Mouse (Mus musculus) kidney, embryonic 14.5 days (tissue): ENCODE results near the gene Srarp. TPM values are rescaled to one million over a fixed set of nuclear protein-coding genes. Genes with fewer than 3 reads are reported as not detected.

Source experiments
- ATAC-seq: fragments of 200-750 bp; cut with Nextera tagmentation; 2 replicates; pipeline ENCODE4 v1.8.0; 2017; ENCODE audit warnings: moderate number of reproducible peaks, mild to moderate bottlenecking, moderate TSS enrichment, moderate library complexity; ENCODE audit not compliant: low FRiP score, low TSS enrichment
- H3K27ac ChIP-seq: fragments of 300-500 bp; sonication (generic); 2 replicates; pipeline ENCODE4 v1.5.1; 2014; ENCODE audit warnings: low read depth, mild to moderate bottlenecking, low read length, moderate library complexity, mixed read lengths
- H3K27me3 ChIP-seq: fragments of 300-500 bp; sonication (generic); 2 replicates; pipeline ENCODE4 v1.6.1; 2014; ENCODE audit warnings: mild to moderate bottlenecking, low read length; ENCODE audit not compliant: control insufficient read depth, insufficient read depth
- H3K36me3 ChIP-seq: fragments of 300-500 bp; sonication (generic); 2 replicates; pipeline ENCODE4 v1.6.1; 2014; ENCODE audit warnings: low read length, mixed read lengths; ENCODE audit not compliant: control insufficient read depth, insufficient read depth
- H3K4me1 ChIP-seq: fragments of 300-500 bp; sonication (generic); 2 replicates; pipeline ENCODE4 v1.6.1; 2014; ENCODE audit warnings: low read length, mixed read lengths; ENCODE audit not compliant: control insufficient read depth, insufficient read depth
- H3K4me2 ChIP-seq: fragments of 300-500 bp; sonication (generic); replicated peaks from 2 replicates; pipeline ENCODE4 v1.6.1; 2014; ENCODE audit warnings: low read depth, mild to moderate bottlenecking, low read length
- H3K4me3 ChIP-seq: fragments of 300-500 bp; sonication (generic); 2 replicates; pipeline ENCODE4 v1.5.1; 2014; ENCODE audit warnings: mild to moderate bottlenecking, low read length
- H3K9ac ChIP-seq: fragments of 300-500 bp; sonication (generic); 2 replicates; pipeline ENCODE4 v1.6.1; 2014; ENCODE audit warnings: low read depth, mild to moderate bottlenecking, low read length, moderate library complexity
- H3K9me3 ChIP-seq: fragments of 300-500 bp; sonication (generic); 2 replicates; pipeline ENCODE4 v1.6.1; 2016; ENCODE audit warnings: low read length; ENCODE audit not compliant: control insufficient read depth
- WGBS: fragments of 180-500 bp; shearing (Covaris S2); extraction: QIAGEN DNeasy Blood & Tissue Kit; methylation state at CpG from one replicate; pipeline ENCODE4 v1.1.7; 2014; 5-methylcytosine and 5-hydroxymethylcytosine counted together
- polyA plus RNA-seq: library from polyadenylated mRNA; unstranded; fragments of >200 nt; fragmentation: Nextera tagmentation; extraction: Ambion mirVana; gene quantifications from 2 replicates; pipeline ENCODE4 v1.2.1, GENCODE M21; 2014

Srarp gene
- polyA plus RNA-seq, 1 experiment from 2014 or later, result not detected

DNA sequence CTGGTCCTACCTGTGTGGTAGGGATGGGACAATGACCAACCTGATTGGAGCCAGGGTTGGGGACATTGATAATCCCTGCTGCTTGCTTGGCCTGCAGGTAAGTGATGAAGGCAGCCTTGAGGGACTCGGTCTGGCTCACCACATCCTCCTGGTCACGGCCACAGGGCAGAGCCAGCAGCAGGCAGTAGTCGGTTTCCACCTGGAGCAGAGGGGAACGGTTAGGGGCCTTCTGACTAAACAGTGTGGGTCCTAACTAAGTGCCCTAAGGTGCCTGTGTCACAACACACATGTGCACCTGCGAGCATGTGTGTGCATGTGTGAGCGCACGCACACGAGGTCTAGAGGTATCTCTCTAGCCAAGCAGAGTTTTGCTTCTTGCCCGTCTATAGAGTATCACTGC lies 33.4 kb upstream of the Srarp start:
- Histone ChIP-seq H3K9me3 (no peaks in the 10 kb centered on the region), H3K4me1 (no peaks in the 10 kb centered on the region), H3K9ac (no peak overlapping the region), H3K4me3 (no peak overlapping the region), H3K36me3 (peaks cover 96% of the 10 kb centered on the region), H3K27ac (no peak overlapping the region), H3K27me3 (no peaks in the 10 kb centered on the region), H3K4me2 (no peak overlapping the region)
- no peak for ATAC-seq
- 90% methylated on average over 9 of the region's 9 CpGs for WGBS

DNA sequence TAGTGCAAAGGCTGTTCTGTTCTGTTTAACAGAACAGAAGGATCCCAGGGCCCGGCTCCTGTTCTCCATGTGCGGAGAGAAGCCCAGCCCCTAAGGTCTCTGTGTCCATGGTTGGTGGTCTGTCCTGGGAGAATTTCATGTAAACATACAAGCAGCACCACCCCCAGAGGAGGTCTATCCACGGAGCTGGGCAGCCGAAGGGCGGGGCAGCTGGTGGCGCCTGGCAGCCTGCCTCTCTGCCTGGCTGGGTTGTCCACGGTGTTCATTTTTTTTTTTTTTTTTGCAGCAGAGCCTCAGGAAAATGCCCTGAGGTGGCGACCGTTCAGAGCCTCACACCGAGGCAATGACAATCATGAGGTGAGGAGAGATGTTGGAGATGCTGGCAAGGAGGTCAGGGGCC lies 32.7 kb upstream of the Srarp start:
- H3K9me3 ChIP-seq, result no peaks in the 10 kb centered on the region
- no peak overlapping the region for H3K4me3 ChIP-seq
- no peaks in the 10 kb centered on the region for H3K4me1 ChIP-seq
- no peaks in the 10 kb centered on the region for H3K27me3 ChIP-seq
- H3K36me3 ChIP-seq, result peaks cover 96% of the 10 kb centered on the region
- no peak overlapping the region for H3K4me2 ChIP-seq
- WGBS, result 64% methylated on average over 10 of the region's 10 CpGs
- H3K9ac ChIP-seq, result no peak overlapping the region
- H3K27ac ChIP-seq, result no peak overlapping the region
- ATAC-seq, result no peak

DNA sequence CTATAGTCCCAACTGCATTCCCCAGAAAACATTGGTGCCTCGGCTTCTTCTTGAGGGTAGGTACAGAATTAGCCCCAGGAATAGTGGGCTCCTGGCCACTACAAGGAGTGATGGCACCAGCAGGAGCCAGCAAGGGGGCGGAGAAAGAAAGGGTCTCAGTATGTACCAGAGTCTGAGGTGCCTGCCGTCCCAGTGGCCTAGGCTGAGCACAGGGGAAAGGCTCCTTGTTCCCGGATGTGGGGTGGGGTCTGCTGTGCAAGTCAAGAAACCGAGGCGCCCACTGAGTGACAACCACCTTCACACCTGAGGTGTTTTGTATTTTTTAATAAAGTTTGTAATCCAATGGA lies 31.6 kb upstream of the Srarp start:
- no peak for ATAC-seq
- H3K4me3 ChIP-seq, result no peak overlapping the region
- no peaks in the 10 kb centered on the region for H3K9me3 ChIP-seq
- H3K4me1 ChIP-seq, result no peaks in the 10 kb centered on the region
- 82% methylated on average over 6 of the region's 6 CpGs for WGBS
- H3K9ac ChIP-seq, result no peak overlapping the region
- H3K27ac ChIP-seq, result no peak overlapping the region
- H3K36me3 ChIP-seq, result peaks cover 95% of the 10 kb centered on the region
- no peak overlapping the region for H3K4me2 ChIP-seq
- no peaks in the 10 kb centered on the region for H3K27me3 ChIP-seq

DNA sequence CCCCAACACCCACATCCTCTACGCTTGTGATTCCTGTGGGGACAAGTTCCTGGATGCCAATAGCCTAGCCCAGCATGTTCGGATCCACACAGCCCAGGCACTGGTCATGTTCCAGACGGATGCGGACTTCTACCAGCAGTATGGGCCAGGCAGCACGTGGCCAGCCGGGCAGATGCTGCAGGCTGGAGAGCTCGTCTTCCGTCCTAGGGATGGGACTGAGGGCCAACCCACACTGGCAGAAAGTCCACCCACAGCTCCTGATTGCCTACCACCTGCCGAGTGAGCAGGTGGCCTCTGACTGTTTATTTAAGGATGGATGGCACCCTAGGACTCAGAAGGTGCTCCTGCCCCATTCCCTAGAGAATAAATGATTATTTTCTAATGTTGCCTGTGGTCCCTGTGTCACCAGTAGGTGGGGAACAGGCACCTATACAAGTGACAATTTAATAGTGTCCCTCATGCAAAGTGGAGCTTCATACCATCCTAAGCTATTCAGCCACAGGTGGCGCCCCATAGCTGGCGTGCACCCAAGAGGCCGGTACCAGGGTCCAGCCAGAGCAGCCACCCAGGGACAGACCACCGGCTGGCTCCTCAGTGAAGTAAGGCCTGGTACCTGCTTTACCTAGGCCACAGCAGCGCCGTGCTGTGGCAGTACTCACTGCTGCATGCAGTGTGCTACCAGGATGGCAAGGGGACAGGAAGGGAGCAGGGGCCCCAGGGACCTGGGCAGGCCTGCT lies 31.1 kb upstream of the Srarp start:
- H3K4me3 ChIP-seq, result no peak overlapping the region

DNA sequence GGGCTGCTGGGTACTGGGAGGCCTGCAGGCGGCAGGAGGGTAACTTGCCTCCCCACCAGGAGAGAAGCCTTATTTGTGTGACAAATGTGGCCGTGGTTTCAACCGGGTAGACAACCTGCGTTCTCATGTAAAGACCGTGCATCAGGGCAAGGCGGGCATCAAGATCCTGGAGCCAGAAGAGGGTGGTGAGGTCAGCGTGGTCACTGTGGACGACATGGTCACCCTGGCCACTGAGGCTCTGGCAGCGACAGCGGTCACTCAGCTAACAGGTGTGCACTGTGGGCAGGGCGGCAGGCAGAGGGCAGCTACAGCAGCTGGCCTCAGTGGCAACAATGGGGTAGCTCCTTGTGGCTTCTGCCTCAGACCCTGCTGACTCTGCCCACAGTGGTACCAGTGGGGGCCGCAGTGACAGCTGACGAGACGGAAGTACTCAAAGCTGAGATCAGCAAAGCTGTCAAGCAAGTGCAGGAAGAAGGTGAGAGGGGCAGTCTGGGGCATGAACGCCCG lies 30.4 kb upstream of the Srarp start:
- Histone ChIP-seq H3K9me3 (no peaks in the 10 kb centered on the region), H3K4me3 (no peak overlapping the region), H3K27ac (no peak overlapping the region), H3K4me1 (no peaks in the 10 kb centered on the region), H3K9ac (no peak overlapping the region), H3K36me3 (peaks cover 90% of the 10 kb centered on the region), H3K27me3 (no peaks in the 10 kb centered on the region), H3K4me2 (no peak overlapping the region)
- ATAC-seq, result no peak
- WGBS, result 88% methylated on average over 16 of the region's 16 CpGs

More for the DNA sequence above, 31.1 kb upstream of the Srarp start:
- H3K27ac ChIP-seq, result no peak overlapping the region
- H3K4me2 ChIP-seq, result no peak overlapping the region
- H3K9ac ChIP-seq, result no peak overlapping the region
- 82% methylated on average over 15 of the region's 15 CpGs for WGBS
- peaks cover 94% of the 10 kb centered on the region for H3K36me3 ChIP-seq
- no peaks in the 10 kb centered on the region for H3K4me1 ChIP-seq
- H3K27me3 ChIP-seq, result no peaks in the 10 kb centered on the region
- H3K9me3 ChIP-seq, result no peaks in the 10 kb centered on the region
- no peak for ATAC-seq

DNA sequence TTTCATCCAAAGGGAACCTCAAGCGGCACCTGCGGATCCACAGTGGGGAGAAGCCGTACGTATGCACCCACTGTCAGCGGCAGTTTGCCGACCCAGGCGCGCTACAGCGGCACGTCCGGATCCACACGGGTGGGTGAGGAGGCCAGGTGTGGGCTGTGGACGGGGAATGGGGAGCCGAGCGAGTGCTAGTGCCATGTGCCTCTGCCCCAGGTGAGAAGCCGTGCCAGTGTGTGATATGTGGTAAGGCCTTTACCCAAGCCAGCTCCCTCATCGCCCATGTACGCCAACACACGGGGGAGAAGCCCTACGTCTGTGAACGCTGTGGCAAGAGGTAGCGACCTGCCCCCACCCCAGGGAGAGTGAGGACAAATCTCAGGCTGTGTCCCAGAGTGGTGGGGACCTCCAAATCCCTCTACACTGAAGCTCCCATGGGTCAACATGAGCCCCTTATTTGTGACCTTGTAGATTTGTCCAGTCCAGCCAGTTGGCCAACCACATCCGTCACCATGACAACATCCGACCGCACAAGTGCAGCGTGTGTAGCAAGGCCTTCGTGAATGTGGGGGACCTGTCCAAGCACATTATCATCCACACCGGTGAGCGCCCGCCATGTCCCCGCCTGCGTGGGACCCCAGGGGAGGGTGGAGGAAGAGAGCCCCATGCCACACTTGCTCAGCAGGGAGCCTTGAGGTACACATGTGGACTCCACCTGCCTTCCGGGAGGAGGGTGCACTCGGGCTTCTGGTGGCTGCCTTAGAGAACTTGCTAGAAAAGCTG lies 29.8 kb upstream of the Srarp start:
- Histone ChIP-seq H3K4me2 (no peak overlapping the region), H3K9ac (no peak overlapping the region), H3K36me3 (peaks cover 85% of the 10 kb centered on the region), H3K27me3 (no peaks in the 10 kb centered on the region), H3K27ac (no peak overlapping the region), H3K4me3 (no peak overlapping the region), H3K9me3 (no peaks in the 10 kb centered on the region), H3K4me1 (no peaks in the 10 kb centered on the region)
- ATAC-seq, result no peak
- WGBS, result 88% methylated on average over 34 of the region's 34 CpGs

DNA sequence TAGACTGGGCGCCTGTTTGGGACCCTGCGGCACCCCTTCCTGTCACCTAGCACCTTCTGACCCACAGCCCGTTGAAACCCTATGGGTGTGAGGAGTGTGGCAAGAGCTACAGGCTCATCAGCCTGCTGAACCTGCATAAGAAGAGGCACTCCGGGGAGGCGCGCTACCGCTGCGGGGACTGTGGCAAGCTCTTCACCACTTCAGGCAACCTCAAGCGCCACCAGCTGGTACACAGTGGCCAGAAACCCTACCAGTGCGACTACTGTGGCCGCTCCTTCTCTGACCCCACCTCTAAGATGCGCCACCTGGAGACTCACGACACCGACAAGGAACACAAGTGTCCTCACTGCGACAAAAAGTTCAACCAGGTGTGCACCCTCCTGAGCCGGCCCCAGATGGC lies 28.8 kb upstream of the Srarp start:
- Histone ChIP-seq H3K27ac (no peak overlapping the region), H3K4me2 (no peak overlapping the region), H3K4me1 (no peaks in the 10 kb centered on the region), H3K9me3 (no peaks in the 10 kb centered on the region), H3K27me3 (no peaks in the 10 kb centered on the region), H3K4me3 (no peak overlapping the region), H3K36me3 (peaks cover 84% of the 10 kb centered on the region), H3K9ac (no peak overlapping the region)
- no peak for ATAC-seq
- WGBS, result 82% methylated on average over 16 of the region's 16 CpGs

DNA sequence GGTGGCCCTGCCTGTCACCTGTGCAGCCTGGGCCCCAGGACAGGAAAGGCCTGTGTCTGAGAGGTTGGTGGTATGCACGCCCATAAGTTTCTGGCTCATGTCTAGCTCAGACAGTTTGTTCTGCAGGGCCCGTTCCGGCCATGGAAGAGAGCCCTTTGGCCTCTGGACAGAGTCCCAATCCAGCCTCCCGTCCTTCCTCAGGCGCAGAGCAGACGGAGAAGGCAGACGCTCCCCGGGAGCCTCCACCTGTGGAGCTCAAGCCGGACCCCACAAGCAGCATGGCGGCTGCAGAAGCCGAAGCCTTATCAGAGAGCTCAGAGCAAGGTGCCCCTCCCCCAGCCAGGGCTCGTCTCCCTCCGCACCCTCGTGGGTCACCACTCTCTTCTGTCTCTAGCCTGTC lies 27.6 kb upstream of the Srarp start:
- Histone ChIP-seq H3K4me2 (no peak overlapping the region), H3K4me1 (peaks cover 7% of the 10 kb centered on the region), H3K36me3 (peaks cover 75% of the 10 kb centered on the region), H3K9me3 (no peaks in the 10 kb centered on the region), H3K9ac (no peak overlapping the region), H3K4me3 (no peak overlapping the region), H3K27me3 (no peaks in the 10 kb centered on the region), H3K27ac (no peak overlapping the region)
- 84% methylated on average over 13 of the region's 14 CpGs for WGBS
- ATAC-seq, result no peak

DNA sequence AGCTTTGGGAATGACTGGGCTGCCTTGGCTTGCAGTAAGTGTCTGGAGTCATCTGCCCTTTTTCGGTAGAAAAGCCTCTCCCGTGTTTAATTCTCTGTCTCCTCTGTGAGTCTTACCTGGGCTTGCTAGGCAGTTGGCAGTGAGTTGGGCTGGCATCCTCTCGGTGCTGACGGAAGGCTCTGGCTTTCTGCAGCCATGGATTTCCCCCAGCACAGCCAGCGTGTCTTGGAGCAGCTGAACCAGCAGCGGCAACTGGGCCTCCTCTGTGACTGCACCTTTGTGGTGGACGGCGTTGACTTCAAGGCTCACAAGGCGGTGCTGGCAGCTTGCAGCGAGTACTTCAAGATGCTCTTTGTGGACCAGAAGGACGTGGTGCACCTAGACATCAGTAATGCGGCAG lies 25.7 kb upstream of the Srarp start:
- no peaks in the 10 kb centered on the region for H3K9me3 ChIP-seq
- WGBS, result 91% methylated on average over 12 of the region's 12 CpGs
- H3K27ac ChIP-seq, result no peak overlapping the region
- peaks cover 58% of the 10 kb centered on the region for H3K36me3 ChIP-seq
- H3K4me2 ChIP-seq, result no peak overlapping the region
- H3K27me3 ChIP-seq, result no peaks in the 10 kb centered on the region
- peaks cover 16% of the 10 kb centered on the region for H3K4me1 ChIP-seq
- no peak overlapping the region for H3K9ac ChIP-seq
- H3K4me3 ChIP-seq, result no peak overlapping the region
- ATAC-seq, result no peak
